Mouse (Mus musculus): Measurements from ENCODE around the gene Slc5a11. TPM values are rescaled to one million over a fixed set of nuclear protein-coding genes. Genes with fewer than 3 reads are reported as not detected.
A peak's percentile ranks its signal among the peaks of the same experiment; 100 is the strongest.

Gene Slc5a11
- total RNA-seq, 1 experiment = 22.0 TPM

DNA sequence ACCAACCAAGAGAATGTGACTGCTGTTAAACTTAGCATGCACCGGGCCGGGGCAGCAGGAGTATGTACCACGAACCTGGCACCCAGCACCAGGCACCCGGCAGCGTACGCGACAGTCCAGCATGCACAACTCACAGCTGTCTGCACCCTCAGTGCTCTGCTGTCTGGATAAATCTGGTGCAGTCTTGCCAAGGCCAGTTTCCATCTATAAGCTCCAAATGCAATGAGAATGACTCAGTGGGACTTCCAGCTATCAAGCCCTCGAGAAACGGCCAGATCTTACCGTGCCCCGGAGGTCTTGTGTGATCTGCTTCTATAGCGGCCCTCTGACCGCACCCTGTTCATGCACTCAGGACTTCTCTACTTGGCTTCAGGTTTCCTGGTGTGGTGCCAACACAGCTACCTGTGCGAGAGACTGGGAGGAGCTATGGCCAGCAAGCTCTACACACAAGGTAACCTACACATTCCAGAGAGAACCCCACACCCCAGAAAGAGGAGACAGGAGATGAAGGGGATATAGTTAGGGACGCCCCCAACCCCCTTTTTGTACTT is 14.8 kb upstream of the Slc5a11 start:
- in situ Hi-C loops (cut with MboI; ENCODE audit: low sequenced_read_pairs in 2 of 2, unreplicated experiment in 2 of 2) = loop anchor here (10.0 to 25.0 kb wide), 2 partner anchors 263 to 265 kb away; partner anchors contain the start of gene Aqp8 (in 2 of the 2)

GRCm38 (mm10) chr7:123200722-123201121 is 13.9 kb upstream of the Slc5a11 start:
- H3K4me3 ChIP-seq (ENCODE audit: insufficient read depth in 1 of 2, low read depth in 1 of 2, low read length in 2 of 2, poor library complexity in 1 of 2, severe bottlenecking in 1 of 2) = peak overlapping the region; percentile 26; a peak in 3 of 4 replicates
- H3K9me3 ChIP-seq (ENCODE audit: control insufficient read depth, insufficient read depth, low read depth, low read length) = no peaks in the 10 kb centered on the region
- H3K36me3 ChIP-seq (ENCODE audit: control insufficient read depth, insufficient read depth, low read length, poor library complexity, severe bottlenecking) = no peaks in the 10 kb centered on the region
- DNase-seq (ENCODE audit: low read depth, low spot score) = peak; percentile 61
- TF ChIP-seq ZC3H11A (IDR thresholded peaks at IDR 0.05; ENCODE audit: borderline replicate concordance, low read depth, low read length) = no peak
- no peak for TF ChIP-seq CHD2 (IDR thresholded peaks at IDR 0.05; ENCODE audit: low read depth, low read length)
- TF ChIP-seq ZNF384 (IDR thresholded peaks at IDR 0.05; ENCODE audit: low read depth, low read length) = no peak
- TF ChIP-seq MAFK (IDR thresholded peaks at IDR 0.05; ENCODE audit: insufficient read depth, low read depth, low read length) = no peak
- no peak for TF ChIP-seq HCFC1 (IDR thresholded peaks at IDR 0.05; ENCODE audit: borderline replicate concordance, insufficient read depth, low read length)
- no peak overlapping the region; the same call in 1 of the 2 replicates for H3K9ac ChIP-seq (ENCODE audit: insufficient read depth, low read depth, low read length, poor library complexity, severe bottlenecking)
- peaks cover 2 to 11% of the 10 kb centered on the region in 2 experiments; a peak in 2 of 4 replicates for H3K4me1 ChIP-seq (ENCODE audit: control insufficient read depth in 2 of 2, insufficient read depth in 2 of 2, low read length in 2 of 2, poor library complexity in 1 of 2)
- in situ Hi-C loops (cut with MboI; ENCODE audit: low sequenced_read_pairs in 2 of 2, unreplicated experiment in 2 of 2) = loop anchor here (10.0 to 25.0 kb wide), 2 partner anchors 262 to 264 kb away; partner anchors contain the start of gene Aqp8 (in 2 of the 2)
- H3K27ac ChIP-seq (ENCODE audit: insufficient read depth, low read depth, low read length, poor library complexity, severe bottlenecking) = no peak overlapping the region; the same call in 1 of the 2 replicates

More for the DNA sequence above, 14.8 kb upstream of the Slc5a11 start:
- Histone ChIP-seq H3K9me3 (ENCODE audit: control insufficient read depth, insufficient read depth, low read depth, low read length) (no peaks in the 10 kb centered on the region), H3K36me3 (ENCODE audit: control insufficient read depth, insufficient read depth, low read length, poor library complexity, severe bottlenecking) (peaks cover 2% of the 10 kb centered on the region; the same call in 1 of the 2 replicates), H3K4me1 (ENCODE audit: control insufficient read depth in 2 of 2, insufficient read depth in 2 of 2, low read length in 2 of 2, poor library complexity in 1 of 2) (peaks cover 0 to 11% of the 10 kb centered on the region in 2 experiments; a peak in 2 of 4 replicates), H3K9ac (ENCODE audit: insufficient read depth, low read depth, low read length, poor library complexity, severe bottlenecking) (no peak overlapping the region), H3K4me3 (ENCODE audit: insufficient read depth in 1 of 2, low read depth in 1 of 2, low read length in 2 of 2, poor library complexity in 1 of 2, severe bottlenecking in 1 of 2) (no peak overlapping the region), H3K27ac (ENCODE audit: insufficient read depth, low read depth, low read length, poor library complexity, severe bottlenecking) (no peak overlapping the region)
- DNase-seq (ENCODE audit: low read depth, low spot score) = no peak
- TF ChIP-seq MAFK (IDR thresholded peaks at IDR 0.05; ENCODE audit: insufficient read depth, low read depth, low read length) (no peak), CHD2 (IDR thresholded peaks at IDR 0.05; ENCODE audit: low read depth, low read length) (no peak), ZC3H11A (IDR thresholded peaks at IDR 0.05; ENCODE audit: borderline replicate concordance, low read depth, low read length) (no peak), HCFC1 (IDR thresholded peaks at IDR 0.05; ENCODE audit: borderline replicate concordance, insufficient read depth, low read length) (no peak)

DNA sequence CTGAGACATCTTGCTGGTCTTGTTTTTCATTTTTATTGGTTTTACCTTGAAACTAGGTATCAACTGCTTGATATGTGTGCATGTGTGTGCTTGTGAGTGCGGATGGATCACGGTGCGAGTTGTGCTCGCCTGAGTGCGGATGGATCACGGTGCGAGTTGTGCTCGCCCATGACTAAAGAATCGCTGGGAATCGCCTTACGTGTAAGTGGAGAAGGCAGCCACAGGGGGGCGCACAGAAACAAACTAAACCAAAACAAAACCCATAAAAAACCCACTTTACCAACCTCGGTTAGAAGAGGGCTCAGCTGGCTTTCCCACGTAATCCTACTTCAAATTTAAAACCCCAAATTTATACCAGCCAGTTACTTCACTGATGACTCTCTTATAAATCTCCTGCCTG is 9.3 kb upstream of the Slc5a11 start:
- peak; percentile 67 for DNase-seq (ENCODE audit: low read depth, low spot score)
- TF ChIP-seq HCFC1 (IDR thresholded peaks at IDR 0.05; ENCODE audit: borderline replicate concordance, insufficient read depth, low read length) = no peak
- TF ChIP-seq MAFK (IDR thresholded peaks at IDR 0.05; ENCODE audit: insufficient read depth, low read depth, low read length) = no peak
- no peak for TF ChIP-seq CHD2 (IDR thresholded peaks at IDR 0.05; ENCODE audit: low read depth, low read length)
- 0 out of 2 replicates have a peak, but pooled peaks have one; percentile 24 for TF ChIP-seq ZNF384 (IDR thresholded peaks at IDR 0.05; ENCODE audit: low read depth, low read length)
- peak; percentile 68 for TF ChIP-seq ZC3H11A (IDR thresholded peaks at IDR 0.05; ENCODE audit: borderline replicate concordance, low read depth, low read length)
- in situ Hi-C loops (cut with MboI; ENCODE audit: low sequenced_read_pairs in 2 of 2, unreplicated experiment in 2 of 2) = loop anchor here (10.0 to 25.0 kb wide), 2 partner anchors 257 to 260 kb away; partner anchors contain the start of gene Aqp8 (in 2 of the 2)

GRCm38 (mm10) chr7:123207561-123207960 is 7.0 kb upstream of the Slc5a11 start:
- TF ChIP-seq ZC3H11A (IDR thresholded peaks at IDR 0.05; ENCODE audit: borderline replicate concordance, low read depth, low read length) (no peak), MAFK (IDR thresholded peaks at IDR 0.05; ENCODE audit: insufficient read depth, low read depth, low read length) (no peak), CHD2 (IDR thresholded peaks at IDR 0.05; ENCODE audit: low read depth, low read length) (no peak), HCFC1 (IDR thresholded peaks at IDR 0.05; ENCODE audit: borderline replicate concordance, insufficient read depth, low read length) (no peak), ZNF384 (IDR thresholded peaks at IDR 0.05; ENCODE audit: low read depth, low read length) (no peak)
- Histone ChIP-seq H3K9me3 (ENCODE audit: control insufficient read depth, insufficient read depth, low read depth, low read length) (no peaks in the 10 kb centered on the region), H3K4me3 (ENCODE audit: insufficient read depth in 1 of 2, low read depth in 1 of 2, low read length in 2 of 2, poor library complexity in 1 of 2, severe bottlenecking in 1 of 2) (no peak overlapping the region), H3K27ac (ENCODE audit: insufficient read depth, low read depth, low read length, poor library complexity, severe bottlenecking) (no peak overlapping the region), H3K4me1 (ENCODE audit: control insufficient read depth in 2 of 2, insufficient read depth in 2 of 2, low read length in 2 of 2, poor library complexity in 1 of 2) (peaks cover 9 to 22% of the 10 kb centered on the region in 2 experiments; a peak in 3 of 4 replicates), H3K36me3 (ENCODE audit: control insufficient read depth, insufficient read depth, low read length, poor library complexity, severe bottlenecking) (no peaks in the 10 kb centered on the region), H3K9ac (ENCODE audit: insufficient read depth, low read depth, low read length, poor library complexity, severe bottlenecking) (no peak overlapping the region)
- DNase-seq (ENCODE audit: low read depth, low spot score) = no peak
- in situ Hi-C loops (cut with MboI; ENCODE audit: low sequenced_read_pairs in 2 of 2, unreplicated experiment in 2 of 2) = loop anchor here (10.0 to 25.0 kb wide), 2 partner anchors 255 to 257 kb away; partner anchors contain the start of gene Aqp8 (in 2 of the 2)

More for the DNA sequence above, 9.3 kb upstream of the Slc5a11 start:
- H3K9me3 ChIP-seq (ENCODE audit: control insufficient read depth, insufficient read depth, low read depth, low read length) = no peaks in the 10 kb centered on the region
- no peaks in the 10 kb centered on the region for H3K36me3 ChIP-seq (ENCODE audit: control insufficient read depth, insufficient read depth, low read length, poor library complexity, severe bottlenecking)
- no peak overlapping the region for H3K4me3 ChIP-seq (ENCODE audit: insufficient read depth in 1 of 2, low read depth in 1 of 2, low read length in 2 of 2, poor library complexity in 1 of 2, severe bottlenecking in 1 of 2)
- H3K9ac ChIP-seq (ENCODE audit: insufficient read depth, low read depth, low read length, poor library complexity, severe bottlenecking) = no peak overlapping the region
- H3K4me1 ChIP-seq (ENCODE audit: control insufficient read depth in 2 of 2, insufficient read depth in 2 of 2, low read length in 2 of 2, poor library complexity in 1 of 2) = peaks cover 6 to 22% of the 10 kb centered on the region in 2 experiments; a peak in 3 of 4 replicates
- no peak overlapping the region for H3K27ac ChIP-seq (ENCODE audit: insufficient read depth, low read depth, low read length, poor library complexity, severe bottlenecking)
